Mouse (Mus musculus) neutrophil, adult 83 days (primary cell): ENCODE measurements around the gene Angptl1. TPM values are rescaled to one million over a fixed set of nuclear protein-coding genes. Genes with fewer than 3 reads are reported as not detected.

Source experiments
- total RNA-seq, 2 experiments: library from RNA; stranded (reverse); gene quantifications; one replicate each; pipeline ENCODE4 v1.2.4; 2023

Gene Angptl1
- total RNA-seq, result not detected

DNA sequence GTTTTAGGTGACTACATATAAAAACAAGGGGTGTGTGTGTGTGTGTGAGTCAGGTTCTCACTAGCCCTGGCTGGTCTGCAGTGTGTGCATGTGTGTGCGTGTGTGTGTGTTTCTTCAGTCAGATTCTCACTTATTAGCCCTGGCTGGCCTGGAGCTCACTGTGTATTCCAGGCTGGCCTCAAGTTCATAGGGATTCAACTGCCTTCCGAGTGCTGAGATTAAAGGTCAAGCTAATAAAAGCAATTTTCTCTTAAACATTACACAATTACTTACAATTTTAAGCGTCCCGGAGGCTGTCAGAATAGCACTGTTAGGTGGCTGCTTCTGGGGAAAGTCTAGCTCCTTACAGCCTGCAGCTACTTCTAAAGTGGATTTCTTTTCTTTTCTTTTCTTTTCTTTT is at the start of gene Angptl1:
Angptl1 (plus strand) TSS at position 386 of the 400 bp plus-strand sequence.

Other genes starting within 250 kb of the Angptl1 start
- gene Tor3a, start 164.2 kb upstream of the Angptl1 start, total RNA-seq, result 10 to 100 TPM; 14.2 to 18.9 TPM
- 10 to 100 TPM; 21.4 to 22.6 TPM for gene Fam20b, start 119.5 kb upstream of the Angptl1 start, total RNA-seq
- 1 to 10 TPM; 4.1 to 7.0 TPM for gene Ralgps2, start 101.1 kb downstream of the Angptl1 start, total RNA-seq